Mouse (Mus musculus) ES-E14 (cell line): ENCODE results near the gene Mrpl38. TPM values are rescaled to one million over a fixed set of nuclear protein-coding genes. Genes with fewer than 3 reads are reported as not detected.

Source experiments
- DNase-seq: peaks from one replicate; pipeline ENCODE4 v3.0.0-alpha.2; 2013; ENCODE audit warnings: low read depth, low spot score
- H3K27ac ChIP-seq: 2 replicates; pipeline ENCODE4 v1.5.1; 2012; ENCODE audit warnings: low read depth, mild to moderate bottlenecking, low read length, moderate library complexity, mixed read lengths; ENCODE audit not compliant: poor library complexity, insufficient read depth, severe bottlenecking
- H3K36me3 ChIP-seq: 2 replicates; pipeline ENCODE4 v1.6.1; 2012; ENCODE audit warnings: mild to moderate bottlenecking, low read length, moderate library complexity, mixed read lengths; ENCODE audit not compliant: control insufficient read depth, poor library complexity, insufficient read depth, severe bottlenecking
- H3K4me1 ChIP-seq, 2 experiments: fragments of 150-350 bp in 1 of 2; sonication (generic) in 1 of 2; 2 replicates each; pipeline ENCODE4 v1.6.1; 2012; ENCODE audit warnings: low read length in 2 of 2, mild to moderate bottlenecking in 1 of 2, mixed read lengths in 1 of 2; ENCODE audit not compliant: control insufficient read depth in 2 of 2, insufficient read depth in 2 of 2, poor library complexity in 1 of 2
- H3K4me3 ChIP-seq, 2 experiments: fragments of 150-350 bp in 1 of 2; sonication (generic) in 1 of 2; 2 replicates each; pipeline ENCODE4 v1.5.1; 2012; ENCODE audit warnings: low read length in 2 of 2, low read depth in 1 of 2, mild to moderate bottlenecking in 1 of 2, mixed read lengths in 1 of 2; ENCODE audit not compliant: insufficient read depth in 1 of 2, poor library complexity in 1 of 2, severe bottlenecking in 1 of 2
- H3K9ac ChIP-seq: 2 replicates; pipeline ENCODE4 v1.6.1; 2012; ENCODE audit warnings: low read depth, mild to moderate bottlenecking, low read length, mixed read lengths; ENCODE audit not compliant: poor library complexity, insufficient read depth, severe bottlenecking
- H3K9me3 ChIP-seq: fragments of 150-350 bp; sonication (generic); 2 replicates; pipeline ENCODE4 v1.6.1; 2012; ENCODE audit warnings: low read depth, mild to moderate bottlenecking, low read length; ENCODE audit not compliant: control insufficient read depth, insufficient read depth
- CHD2 ChIP-seq: IDR thresholded peaks from 2 replicates; pipeline ENCODE4 v1.6.1; 2014; ENCODE audit warnings: mild to moderate bottlenecking, low read depth, low read length, inconsistent platforms
- HCFC1 ChIP-seq: IDR thresholded peaks from 2 replicates; pipeline ENCODE4 v1.6.1; 2012; ENCODE audit warnings: low read length, inconsistent platforms, borderline replicate concordance; ENCODE audit not compliant: insufficient read depth
- MAFK ChIP-seq: IDR thresholded peaks from 2 replicates; pipeline ENCODE4 v1.6.1; 2014; ENCODE audit warnings: mild to moderate bottlenecking, low read depth, low read length, inconsistent platforms; ENCODE audit not compliant: insufficient read depth
- ZC3H11A ChIP-seq: IDR thresholded peaks from 2 replicates; pipeline ENCODE4 v1.6.1; 2012; ENCODE audit warnings: low read depth, mild to moderate bottlenecking, inconsistent platforms, low read length, borderline replicate concordance
- ZNF384 ChIP-seq: IDR thresholded peaks from 2 replicates; pipeline ENCODE4 v1.6.1; 2012; ENCODE audit warnings: low read depth, low read length, inconsistent platforms
- in situ Hi-C, 2 experiments: fragments of 600-800 bp; cut with MboI; formaldehyde crosslinking; loops; one replicate each; pipeline ENCODE4 v1.15.1; 2025; ENCODE audit warnings: low sequenced_read_pairs in 2 of 2, inconsistent platforms in 1 of 2; ENCODE audit not compliant: unreplicated experiment in 2 of 2
- total RNA-seq: library from RNA; depleted of rRNA; stranded (reverse); fragments of 300-350 nt; gene quantifications from 2 replicates; pipeline ENCODE4 v1.2.3, GENCODE M21; 2012; rRNA removed

Gene Mrpl38
- total RNA-seq, 1 experiment = 81.3 TPM

DNA sequence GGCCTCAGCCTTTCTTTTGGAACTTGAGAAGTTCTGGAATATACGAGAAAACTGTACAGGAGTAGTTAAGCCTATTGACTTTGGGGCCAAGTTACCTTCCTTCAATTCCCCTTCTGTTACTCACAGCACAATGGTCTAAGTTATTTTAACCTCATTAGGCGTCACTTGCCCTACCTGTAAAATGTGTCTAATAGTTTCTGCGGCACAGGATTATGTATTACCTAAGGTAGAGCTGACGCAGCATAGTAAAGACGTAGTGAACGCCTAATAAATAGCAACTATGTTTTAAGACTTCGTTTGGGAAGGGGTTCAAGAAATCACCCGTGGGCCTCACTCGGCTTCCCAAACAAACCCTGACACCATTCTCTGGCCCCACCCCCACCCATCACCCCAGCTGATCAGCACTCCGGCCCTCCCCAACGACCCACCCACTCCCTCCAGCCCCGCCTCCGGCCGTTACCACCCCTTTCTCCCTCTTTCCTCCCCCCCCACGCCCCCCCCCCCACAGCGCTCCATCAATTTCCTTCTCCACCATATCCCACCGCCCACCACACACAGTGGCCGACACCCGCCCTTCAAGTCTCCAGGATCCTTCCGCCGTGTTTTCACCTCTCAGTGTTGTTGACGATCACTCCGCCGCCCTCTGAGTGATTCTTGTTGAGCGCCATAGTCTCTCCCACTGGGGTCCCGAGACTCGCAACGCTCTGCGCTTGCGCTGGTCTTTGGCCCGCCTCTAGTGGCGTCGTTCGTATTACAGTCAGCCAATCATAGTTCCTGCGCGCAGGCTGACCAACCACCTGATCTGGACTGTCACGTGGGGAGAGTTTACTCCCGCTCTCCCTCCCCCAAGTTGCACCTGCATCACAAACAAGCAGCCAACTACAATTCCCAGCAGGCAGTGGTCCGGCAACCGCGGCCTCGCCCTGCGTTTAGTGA is 52.1 kb downstream of the Mrpl38 start, which contains the start of gene Wbp2:
Gene Wbp2, minus strand, starts transcription at position 738 of the 936 bp plus-strand sequence.
- Histone ChIP-seq H3K4me3 (peak within 1 kb of the TSS; percentile 73 to 77), H3K27ac (peak within 1 kb of the TSS; percentile 52), H3K9ac (peak within 1 kb of the TSS; percentile 78), H3K36me3 (peaks cover 15% of the 10 kb centered on the region), H3K4me1 (peaks cover 4 to 12% of the 10 kb centered on the region in 2 experiments), H3K9me3 (no peaks in the 10 kb centered on the region)
- in situ Hi-C loops = no loop called here
- peak; percentile 99 for DNase-seq
- TF ChIP-seq HCFC1 (peak; percentile 100), MAFK (0 out of 2 replicates have a peak, but pooled peaks have one; percentile 4), ZNF384 (no peak), ZC3H11A (no peak), CHD2 (peak; percentile 14; the same call in 1 of the 2 replicates)

DNA sequence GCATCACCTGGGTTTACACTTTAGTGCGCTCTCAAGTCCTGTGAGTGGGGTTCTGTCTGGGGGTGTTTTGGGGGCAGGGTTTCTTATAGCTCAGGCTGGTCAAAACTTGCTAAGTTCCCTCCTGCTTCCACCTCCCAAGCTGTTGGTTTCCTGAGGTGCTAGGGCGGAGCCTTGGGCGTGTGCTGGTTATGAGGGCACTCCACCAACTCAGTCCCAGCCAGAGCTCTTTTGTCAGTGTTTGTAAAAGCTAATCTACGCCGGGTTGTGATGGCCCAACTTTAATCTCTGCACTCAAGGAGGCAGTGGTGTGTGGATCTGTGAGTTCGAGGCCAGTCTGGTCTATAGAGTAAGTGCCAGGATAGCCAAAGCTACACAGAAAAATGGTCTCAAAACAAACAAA is 54.5 kb downstream of the Mrpl38 start:
- Histone ChIP-seq H3K9me3 (no peaks in the 10 kb centered on the region), H3K4me1 (peaks cover 4 to 28% of the 10 kb centered on the region in 2 experiments), H3K27ac (no peak overlapping the region), H3K4me3 (no peak overlapping the region), H3K36me3 (peaks cover 32% of the 10 kb centered on the region), H3K9ac (no peak overlapping the region)
- in situ Hi-C loops = no loop called here
- TF ChIP-seq ZNF384 = no peak
- TF ChIP-seq MAFK = no peak
- TF ChIP-seq CHD2 = no peak
- TF ChIP-seq ZC3H11A = no peak
- no peak for DNase-seq

DNA sequence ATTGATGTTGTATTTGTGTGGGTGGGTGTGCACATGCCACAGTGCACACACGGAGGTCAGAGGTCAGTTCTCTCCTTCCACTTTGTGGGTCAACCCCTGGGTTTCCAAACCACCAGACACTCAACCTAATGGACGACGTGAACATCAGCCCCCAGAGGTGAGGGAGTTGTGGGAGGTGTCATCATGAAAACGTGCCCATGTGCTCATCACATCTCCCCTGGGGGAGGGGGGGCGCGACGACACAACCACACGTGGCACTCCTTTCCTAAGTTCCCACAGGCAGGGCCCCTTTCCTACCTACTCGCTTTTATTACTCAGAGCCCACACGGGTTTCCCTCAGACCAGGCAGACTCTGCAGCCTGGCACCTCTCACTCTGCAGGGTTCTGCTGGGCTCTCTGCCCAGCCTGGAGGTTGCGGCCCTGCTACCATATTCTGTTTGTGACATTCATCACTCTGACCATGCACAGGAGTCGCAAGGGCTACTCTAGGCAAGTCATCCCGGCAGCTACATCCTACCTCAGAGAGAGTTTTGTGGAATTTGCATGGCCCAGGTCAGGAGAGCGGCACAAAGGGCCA is 55.5 kb downstream of the Mrpl38 start:
- H3K4me1 ChIP-seq = peaks cover 8 to 32% of the 10 kb centered on the region in 2 experiments

More for the DNA sequence above, 55.5 kb downstream of the Mrpl38 start:
- Histone ChIP-seq H3K9ac (no peak overlapping the region), H3K27ac (no peak overlapping the region), H3K4me3 (no peak overlapping the region), H3K36me3 (peaks cover 35% of the 10 kb centered on the region), H3K9me3 (no peaks in the 10 kb centered on the region)
- TF ChIP-seq HCFC1 (no peak), ZNF384 (no peak), ZC3H11A (no peak), CHD2 (no peak), MAFK (no peak)
- no peak for DNase-seq
- in situ Hi-C loops = no loop called here

Other genes with a start within 250 kb of the Mrpl38 start
- 0.67 TPM in 1 of 2 replicates, not detected in the other for gene Smim5, start 238.9 kb downstream of the Mrpl38 start, total RNA-seq
- 0.45 TPM in 1 of 2 replicates, not detected in the other for gene Smim6, start 226.9 kb downstream of the Mrpl38 start, total RNA-seq
- gene Sap30bp, start 205.6 kb downstream of the Mrpl38 start, total RNA-seq = 52.1 and 63.5 TPM in 2 replicates
- 28.0 and 40.8 TPM in 2 replicates for gene Recql5, start 205.4 kb downstream of the Mrpl38 start, total RNA-seq
- 9.6 and 26.3 TPM in 2 replicates for gene Itgb4, start 164.2 kb downstream of the Mrpl38 start, total RNA-seq
- 144 and 195 TPM in 2 replicates for gene Galk1, start 126.1 kb downstream of the Mrpl38 start, total RNA-seq
- 504 and 729 TPM in 2 replicates for gene H3f3b, start 110.9 kb downstream of the Mrpl38 start, total RNA-seq
- gene Unk, start 108.5 kb downstream of the Mrpl38 start, total RNA-seq = 32.5 and 39.6 TPM in 2 replicates
- gene Unc13d, start 60.9 kb downstream of the Mrpl38 start, total RNA-seq = 13.3 and 14.2 TPM in 2 replicates
- gene Wbp2, start 51.9 kb downstream of the Mrpl38 start, total RNA-seq = 16.9 and 20.1 TPM in 2 replicates
- 2.0 and 3.3 TPM in 2 replicates for gene Trim47, start 11.7 kb downstream of the Mrpl38 start, total RNA-seq
- gene Trim65, start 7.7 kb downstream of the Mrpl38 start, total RNA-seq = 0.31 and 0.42 TPM in 2 replicates
- 29.4 and 32.1 TPM in 2 replicates for gene Fbf1, start 29.3 kb upstream of the Mrpl38 start, total RNA-seq
- 17.0 and 19.1 TPM in 2 replicates for gene Ten1, start 60.0 kb upstream of the Mrpl38 start, total RNA-seq
- 11.2 and 16.5 TPM in 2 replicates for gene Acox1, start 60.2 kb upstream of the Mrpl38 start, total RNA-seq
- gene Evpl, start 99.2 kb upstream of the Mrpl38 start, total RNA-seq = 2.9 and 4.5 TPM in 2 replicates
- gene Srp68, start 135.3 kb upstream of the Mrpl38 start, total RNA-seq = 33.4 and 38.2 TPM in 2 replicates
- 1.8 and 3.3 TPM in 2 replicates for gene Galr2, start 142.1 kb upstream of the Mrpl38 start, total RNA-seq
- gene Exoc7, start 168.4 kb upstream of the Mrpl38 start, total RNA-seq = 25.5 and 26.4 TPM in 2 replicates
- 0.67 and 1.2 TPM in 2 replicates for gene Foxj1, start 196.5 kb upstream of the Mrpl38 start, total RNA-seq